ENCODE assay signal across 8 mouse cellular contexts in genomic region chr16:13437037-13437769, GRCm38 (mm10).
DNase-seq lines count a peak whose midpoint lies in the region; ATAC-seq lines count a peak whose summit lies in the region.

No protein-coding gene starts in this region.

- no peaks in the 10 kb centered on the region for H3K36me3 ChIP-seq in intestine, embryonic 16.5 days (ENCODE audit: control insufficient read depth, insufficient read depth, low read length)

- intact Hi-C loops in left cerebral cortex, postnatal 25 days (cut with DNase I) = no loop called here

- peaks cover 3% of the 10 kb centered on the region; the same call in 1 of the 2 replicates for H3K4me1 ChIP-seq in intestine, embryonic 16.5 days (ENCODE audit: control insufficient read depth, insufficient read depth, low read length)

- H3K9ac ChIP-seq in intestine, embryonic 16.5 days (ENCODE audit: low read depth, low read length) = peak overlapping the region; percentile 59

- H3K27ac ChIP-seq in intestine, embryonic 16.5 days (ENCODE audit: low read length) = peak overlapping the region; percentile 57

- WGBS in intestine, embryonic 16.5 days = under 1% methylated on average over 58 of the region's 58 CpGs

- H3K27me3 ChIP-seq in intestine, embryonic 16.5 days (replicated peaks; ENCODE audit: control insufficient read depth, insufficient read depth, low read length) = no peaks in the 10 kb centered on the region

- DNase-seq in adrenal gland, postnatal 10 days = peak; percentile 99
- peak; percentile 98 for DNase-seq in embryo, embryonic 9.5 days (ENCODE audit: extremely low spot score)
- peak; percentile 94 to 95 for DNase-seq in gastrocnemius, postnatal 4 days (ENCODE audit: low spot score in 2 of 2)
- DNase-seq in left cerebral cortex, postnatal 25 days (ENCODE audit: low spot score in 2 of 2) = peak; percentile 99
- DNase-seq in mesoderm, embryonic 11.5 days (ENCODE audit: low read depth, low spot score) = peak; percentile 96
- DNase-seq in right cerebral cortex, postnatal 25 days = peak; percentile 99
- DNase-seq in urinary bladder, postnatal 36 days (ENCODE audit: low spot score in 2 of 2) = peak; percentile 98

- ATAC-seq in intestine, embryonic 16.5 days = peak; percentile 95

- H3K4me3 ChIP-seq in intestine, embryonic 16.5 days (ENCODE audit: low read length) = peak overlapping the region; percentile 58

- H3K9me3 ChIP-seq in intestine, embryonic 16.5 days (ENCODE audit: control insufficient read depth, low read length) = no peaks in the 10 kb centered on the region

- peak overlapping the region; percentile 61 for H3K4me2 ChIP-seq in intestine, embryonic 16.5 days (ENCODE audit: low read depth, low read length)

Comparison
In these comparisons a context has a peak if more than half of its experiments do, and no peak if none do; other contexts are left out.
1. Peak in every context shown above with its lines: DNase-seq, ATAC-seq, H3K4me3 ChIP-seq and H3K27ac ChIP-seq.